Mouse (Mus musculus) heart, adult 9 months (tissue): ENCODE measurements at regions not wholly inside any gene's neighbourhood (a gene's known extent, or its start where the extent isn't known, plus 50 kb on each side); places are given as distances from the start of the nearest gene placed in this dataset.
A peak's percentile ranks its signal among the peaks of the same experiment; 100 is the strongest.

Source experiments
- DNase-seq, 2 experiments: peaks; one replicate each; pipeline ENCODE4 v3.0.0; 2022; ENCODE audit warnings: low spot score in 2 of 2

DNA sequence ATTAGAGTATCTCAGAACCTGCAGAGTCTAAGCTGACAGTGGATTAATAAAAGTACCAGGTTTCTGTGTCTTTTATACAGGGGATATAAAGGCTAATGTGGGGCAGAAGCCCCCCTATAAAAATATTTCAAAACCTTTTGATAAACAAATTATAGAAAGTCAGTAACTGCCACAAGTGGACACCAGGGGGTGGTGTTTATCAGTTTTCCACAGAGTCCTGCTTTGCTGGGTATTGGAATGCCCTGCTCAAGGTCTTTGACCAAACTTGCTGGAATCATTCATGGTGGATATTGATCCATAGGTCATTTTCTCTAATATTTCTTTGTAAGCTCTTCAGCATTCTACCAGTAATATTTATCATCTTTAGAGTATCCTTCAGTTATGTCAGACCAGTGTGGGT is 51.4 kb downstream of the Scgb1b24 start:
- DNase-seq: peak in 1 of 2 experiments; percentile 2
